Comparison of ENCODE assay signal across 8 mouse cellular contexts in genomic region chr4:129057533-129058206, GRCm38 (mm10). TPM values are rescaled to one million over a fixed set of nuclear protein-coding genes. Genes with fewer than 3 reads are reported as not detected.
DNase-seq lines count a peak whose midpoint lies in the region; ATAC-seq and TF ChIP-seq lines count a peak whose summit lies in the region.

No protein-coding gene starts in this region.

- no peak overlapping the region for H3K27ac ChIP-seq in CH12.LX (ENCODE audit: insufficient read depth, low read depth)
- H3K27ac ChIP-seq in forebrain, embryonic 12.5 days = peak overlapping the region; percentile 94
- peak overlapping the region; percentile 87 for H3K27ac ChIP-seq in liver, postnatal 0 days (ENCODE audit: low read depth)
- H3K27ac ChIP-seq in neural tube, embryonic 14.5 days (ENCODE audit: low read depth, low read length) = peak overlapping the region; percentile 94

- TF ChIP-seq POLR2A in CH12.LX (IDR thresholded peaks at IDR 0.05; ENCODE audit: low read depth, low read length) = peak; percentile 98

- H3K4me1 ChIP-seq in CH12.LX (ENCODE audit: control insufficient read depth in 1 of 2, insufficient read depth in 2 of 2) = peaks cover 1 to 49% of the 10 kb centered on the region in 2 experiments; a peak in 3 of 4 replicates
- peaks cover 23% of the 10 kb centered on the region for H3K4me1 ChIP-seq in forebrain, embryonic 12.5 days
- peaks cover 15% of the 10 kb centered on the region for H3K4me1 ChIP-seq in liver, postnatal 0 days (ENCODE audit: insufficient read depth)
- peaks cover 13% of the 10 kb centered on the region for H3K4me1 ChIP-seq in neural tube, embryonic 14.5 days (ENCODE audit: control insufficient read depth, insufficient read depth, low read length)

- H3K36me3 ChIP-seq in CH12.LX (replicated peaks in 1 of 2; ENCODE audit: control insufficient read depth in 1 of 2, insufficient read depth in 1 of 2, low read length in 1 of 2) = peaks cover 0 to 21% of the 10 kb centered on the region in 2 experiments
- no peaks in the 10 kb centered on the region for H3K36me3 ChIP-seq in forebrain, embryonic 12.5 days (replicated peaks)
- H3K36me3 ChIP-seq in liver, postnatal 0 days (replicated peaks; ENCODE audit: insufficient read depth, low read length) = no peaks in the 10 kb centered on the region
- H3K36me3 ChIP-seq in neural tube, embryonic 14.5 days (ENCODE audit: control insufficient read depth, insufficient read depth, low read length) = no peaks in the 10 kb centered on the region

- dilution Hi-C loops in CH12.LX (cut with MboI; ENCODE audit: extremely low pct_ligation_motif_present, extremely low pct_unique_long_range_greater_than_20kb, low sequenced_read_pairs) = no loop called here

- peak; percentile 93 for DNase-seq in CH12.LX (ENCODE audit: extremely low read depth)
- DNase-seq in c-Kit-positive CD71-positive TER-119-negative erythroid progenitor cells, embryonic 14.5 days (ENCODE audit: low read depth) = peak; percentile 84
- peak; percentile 97 for DNase-seq in heart, postnatal 10 days
- peak; percentile 57 for DNase-seq in large intestine, adult 2 months (ENCODE audit: low read depth, low spot score)
- peak; percentile 98 for DNase-seq in liver, postnatal 0 days
- peak; percentile 99 for DNase-seq in testis, postnatal 10 days (ENCODE audit: low spot score)

- peak; percentile 96 for ATAC-seq in forebrain, embryonic 12.5 days (ENCODE audit: low FRiP score)
- ATAC-seq in liver, postnatal 0 days = peak; percentile 97
- ATAC-seq in neural tube, embryonic 14.5 days (ENCODE audit: low read depth) = peak; percentile 95

- no peak for TF ChIP-seq CTCF in CH12.LX (conservative IDR thresholded peaks at IDR 0.05 in 1 of 2, IDR thresholded peaks at IDR 0.05 in 1 of 2; ENCODE audit: low read depth in 2 of 2, low read length in 2 of 2)
- TF ChIP-seq CTCF in liver, postnatal 0 days (IDR thresholded peaks at IDR 0.05; ENCODE audit: low read depth) = no peak

- peaks cover 20% of the 10 kb centered on the region for H3K79me2 ChIP-seq in CH12.LX (replicated peaks; ENCODE audit: control insufficient read depth, extremely low read depth, insufficient read depth, poor library complexity, severe bottlenecking)

- H3K9ac ChIP-seq in CH12.LX (ENCODE audit: insufficient read depth, low read depth) = peak overlapping the region; percentile 87
- H3K9ac ChIP-seq in forebrain, embryonic 12.5 days = peak overlapping the region; percentile 93
- H3K9ac ChIP-seq in liver, postnatal 0 days (replicated peaks) = peak overlapping the region; percentile 90
- peak overlapping the region; percentile 96 for H3K9ac ChIP-seq in neural tube, embryonic 14.5 days (replicated peaks; ENCODE audit: low read depth, low read length)

- H3K4me2 ChIP-seq in CH12.LX (ENCODE audit: insufficient read depth, low read depth, poor library complexity, severe bottlenecking) = peak overlapping the region; percentile 94
- peak overlapping the region; percentile 99 for H3K4me2 ChIP-seq in forebrain, embryonic 12.5 days
- peak overlapping the region; percentile 100 for H3K4me2 ChIP-seq in liver, postnatal 0 days (ENCODE audit: low read depth, low read length)
- H3K4me2 ChIP-seq in neural tube, embryonic 14.5 days (ENCODE audit: low read depth, low read length) = peak overlapping the region; percentile 68

- in situ Hi-C loops in CH12.LX (cut with MboI; ENCODE audit: low pct_ligation_motif_present, low pct_unique_long_range_greater_than_20kb, low sequenced_read_pairs) = no loop called here

- WGBS in forebrain, embryonic 12.5 days = 5% methylated on average over 25 of the region's 44 CpGs
- WGBS in large intestine, adult 2 months = 4% methylated on average over 44 of the region's 44 CpGs
- 4% methylated on average over 29 of the region's 44 CpGs for WGBS in liver, postnatal 0 days (ENCODE audit: insufficient replicate concordance)
- 4% methylated on average over 42 of the region's 44 CpGs for WGBS in neural tube, embryonic 14.5 days

- no peak for TF ChIP-seq RAD21 in CH12.LX (IDR thresholded peaks at IDR 0.05; ENCODE audit: low read depth, low read length)

- intact Hi-C loops in heart, postnatal 10 days (cut with DNase I) = loop anchor here (2.0 to 5.0 kb wide), 3 partner anchors 25 to 65 kb away; partner anchors contain the start of gene Ak2

- no peaks in the 10 kb centered on the region for H3K9me3 ChIP-seq in CH12.LX (replicated peaks; ENCODE audit: low read length)
- H3K9me3 ChIP-seq in forebrain, embryonic 12.5 days = no peaks in the 10 kb centered on the region
- no peaks in the 10 kb centered on the region for H3K9me3 ChIP-seq in liver, postnatal 0 days (ENCODE audit: low read length)
- H3K9me3 ChIP-seq in neural tube, embryonic 14.5 days (ENCODE audit: control insufficient read depth, low read length) = no peaks in the 10 kb centered on the region

- peak overlapping the region; percentile 72 to 99 (median 97) for H3K4me3 ChIP-seq in CH12.LX (replicated peaks in 1 of 3; ENCODE audit: low read depth in 2 of 3, low read length in 2 of 3, poor library complexity in 1 of 3)
- H3K4me3 ChIP-seq in forebrain, embryonic 12.5 days (replicated peaks) = peak overlapping the region; percentile 73
- peak overlapping the region; percentile 92 for H3K4me3 ChIP-seq in liver, postnatal 0 days (ENCODE audit: low read depth, low read length)
- H3K4me3 ChIP-seq in neural tube, embryonic 14.5 days (ENCODE audit: low read depth, low read length) = peak overlapping the region; percentile 90

- no peak for TF ChIP-seq EP300 in CH12.LX (IDR thresholded peaks at IDR 0.05; ENCODE audit: low read length)
- TF ChIP-seq EP300 in liver, postnatal 0 days (IDR thresholded peaks at IDR 0.05; ENCODE audit: low read depth) = no peak

- no peaks in the 10 kb centered on the region for H3K27me3 ChIP-seq in CH12.LX (replicated peaks)
- no peaks in the 10 kb centered on the region; the same call in 1 of the 2 replicates for H3K27me3 ChIP-seq in forebrain, embryonic 12.5 days
- no peaks in the 10 kb centered on the region for H3K27me3 ChIP-seq in liver, postnatal 0 days (ENCODE audit: insufficient read depth, low read length)
- H3K27me3 ChIP-seq in neural tube, embryonic 14.5 days (ENCODE audit: control insufficient read depth, insufficient read depth, low read length) = no peaks in the 10 kb centered on the region

TF ChIP-seq in CH12.LX, 34 proteins besides CTCF, POLR2A, EP300 and RAD21 (continues in another document):
- TF ChIP-seq MEF2A (IDR thresholded peaks at IDR 0.05; ENCODE audit: borderline replicate concordance, low read depth, low read length) (0 out of 2 replicates have a peak, but pooled peaks have one; percentile 27), JUND (conservative IDR thresholded peaks at IDR 0.05; ENCODE audit: low read depth, low read length) (no peak), TCF12 (IDR thresholded peaks at IDR 0.05; ENCODE audit: low read depth, low read length) (peak; percentile 96), USF1 (IDR thresholded peaks at IDR 0.05; ENCODE audit: low read depth, low read length) (peak; percentile 77), JUN (IDR thresholded peaks at IDR 0.05; ENCODE audit: insufficient read depth, low read depth, low read length) (no peak), UBTF (IDR thresholded peaks at IDR 0.05; ENCODE audit: low read depth, low read length) (no peak), RCOR1 (conservative IDR thresholded peaks at IDR 0.05; ENCODE audit: low read depth, low read length) (no peak), IRF4 (IDR thresholded peaks at IDR 0.05; ENCODE audit: low read depth, low read length) (no peak), MYC (IDR thresholded peaks at IDR 0.05; ENCODE audit: low read depth, low read length) (no peak), MAX (IDR thresholded peaks at IDR 0.05; ENCODE audit: low read length) (peak; percentile 15; the same call in 1 of the 2 replicates), ZMIZ1 (IDR thresholded peaks at IDR 0.05; ENCODE audit: low read depth, low read length) (peak; percentile 97), TBP (conservative IDR thresholded peaks at IDR 0.05; ENCODE audit: low read depth, low read length) (peak; percentile 92), POLR2AphosphoS2 (IDR thresholded peaks at IDR 0.05; ENCODE audit: low read depth, low read length) (peak; percentile 73; the same call in 1 of the 2 replicates), MAZ (IDR thresholded peaks at IDR 0.05; ENCODE audit: low read depth, low read length) (peak; percentile 65; the same call in 1 of the 2 replicates), BHLHE40 (IDR thresholded peaks at IDR 0.05; ENCODE audit: low read depth, low read length) (no peak), CHD2 (IDR thresholded peaks at IDR 0.05; ENCODE audit: low read length) (peak; percentile 82), NELFE (IDR thresholded peaks at IDR 0.05; ENCODE audit: low read depth, low read length) (peak; percentile 98), MAFK (IDR thresholded peaks at IDR 0.05; ENCODE audit: insufficient replicate concordance, low read length) (no peak), ZC3H11A (IDR thresholded peaks at IDR 0.05; ENCODE audit: low read depth, low read length) (no peak), E2F4 (IDR thresholded peaks at IDR 0.05; ENCODE audit: insufficient replicate concordance, low read depth, low read length) (no peak), PAX5 (IDR thresholded peaks at IDR 0.05; ENCODE audit: low read length) (no peak), ETS1 (conservative IDR thresholded peaks at IDR 0.05; ENCODE audit: low read depth, low read length) (no peak)

RNA-seq across cellular contexts. Expression of gene Rnf19b, which starts 0.4 kb away (rescaled TPM):
- total RNA-seq in CH12.LX (2012; rRNA removed) = 65.3 and 75.3 TPM in 2 replicates
- 104 and 111 TPM in 2 replicates for total RNA-seq in CH12.LX (2014; rRNA removed)
- 98.3 and 102 TPM in 2 replicates for polyA plus RNA-seq in CH12.LX (2012; ENCODE audit: insufficient read length, low read depth)
- polyA plus RNA-seq in forebrain, embryonic 12.5 days (2016; fragmentation: Nextera tagmentation; extraction: Ambion mirVana) = 14.3 and 15.6 TPM in 2 replicates
- 10 to 100 TPM; 20.9 to 22.2 TPM for total RNA-seq in heart, postnatal 10 days (2021)
- 66.8 and 86.7 TPM in 2 replicates for polyA plus RNA-seq in large intestine, adult 2 months (2012; rRNA removed)
- polyA plus RNA-seq in liver, postnatal 0 days (2015; fragmentation: Nextera tagmentation; extraction: Ambion mirVana) = 5.5 and 6.0 TPM in 2 replicates
- 36.3 and 37.3 TPM in 2 replicates for polyA plus RNA-seq in neural tube, embryonic 14.5 days (2014; fragmentation: Nextera tagmentation; extraction: Ambion mirVana)

RNA-seq across cellular contexts. Expression of gene Tmem54, which starts 47.7 kb away (rescaled TPM):
- total RNA-seq in CH12.LX (2012; rRNA removed) (not detected in 2 replicates), CH12.LX (2014; rRNA removed) (not detected in 2 replicates)
- not detected in 2 replicates for polyA plus RNA-seq in CH12.LX (2012; ENCODE audit: insufficient read length, low read depth)
- polyA plus RNA-seq in forebrain, embryonic 12.5 days (2016; fragmentation: Nextera tagmentation; extraction: Ambion mirVana) = 0.54 and 1.9 TPM in 2 replicates
- total RNA-seq in heart, postnatal 10 days (2021) = not detected
- polyA plus RNA-seq in large intestine, adult 2 months (2012; rRNA removed) = 753 and 829 TPM in 2 replicates
- 0.26 TPM in 1 of 2 replicates, not detected in the other for polyA plus RNA-seq in liver, postnatal 0 days (2015; fragmentation: Nextera tagmentation; extraction: Ambion mirVana)
- polyA plus RNA-seq in neural tube, embryonic 14.5 days (2014; fragmentation: Nextera tagmentation; extraction: Ambion mirVana) = 0.32 TPM in 1 of 2 replicates, not detected in the other

Comparison
In these comparisons a context has a peak if more than half of its experiments do, and no peak if none do; other contexts are left out.
1. RNA of gene Tmem54, which starts 47.7 kb away (polyA plus RNA-seq): 753 to 829 TPM in large intestine, adult 2 months; 0.54 to 1.9 TPM in forebrain, embryonic 12.5 days, 0.26 TPM in liver, postnatal 0 days, not detected in CH12.LX and 0.32 TPM in neural tube, embryonic 14.5 days; every median in the first group is over 100 times any median in the second.
2. Peak in every context shown above with its lines, with median percentiles within 50 percentile points of each other: DNase-seq, H3K4me2 ChIP-seq, H3K4me3 ChIP-seq, H3K9ac ChIP-seq and ATAC-seq.